Mouse (Mus musculus) liver, embryonic 12.5 days (tissue): ENCODE measurements around the gene Calcoco2. TPM values are rescaled to one million over a fixed set of nuclear protein-coding genes. Genes with fewer than 3 reads are reported as not detected.

Experiments
- ATAC-seq: fragments of 200-750 bp; cut with Nextera tagmentation; 2 replicates; pipeline ENCODE4 v1.8.0; 2017; ENCODE audit warnings: moderate number of reproducible peaks, mild to moderate bottlenecking, moderate library complexity
- H3K27ac ChIP-seq: fragments of 300-500 bp; sonication (generic); 2 replicates; pipeline ENCODE4 v1.5.1; 2016; ENCODE audit warnings: mild to moderate bottlenecking
- H3K27me3 ChIP-seq: fragments of 300-500 bp; sonication (generic); replicated peaks from 2 replicates; pipeline ENCODE4 v1.6.1; 2016; ENCODE audit warnings: mild to moderate bottlenecking, moderate library complexity
- H3K36me3 ChIP-seq: fragments of 300-500 bp; sonication (generic); 2 replicates; pipeline ENCODE4 v1.6.1; 2016; ENCODE audit warnings: mild to moderate bottlenecking, moderate library complexity
- H3K4me1 ChIP-seq: fragments of 300-500 bp; sonication (generic); 2 replicates; pipeline ENCODE4 v1.6.1; 2016
- H3K4me2 ChIP-seq: fragments of 300-500 bp; sonication (generic); 2 replicates; pipeline ENCODE4 v1.6.1; 2016; ENCODE audit warnings: mild to moderate bottlenecking, moderate library complexity
- H3K4me3 ChIP-seq: fragments of 300-500 bp; sonication (generic); 2 replicates; pipeline ENCODE4 v1.5.1; 2016; ENCODE audit warnings: mild to moderate bottlenecking, moderate library complexity
- H3K9ac ChIP-seq: fragments of 300-500 bp; sonication (generic); 2 replicates; pipeline ENCODE4 v1.6.1; 2016; ENCODE audit warnings: mild to moderate bottlenecking, moderate library complexity
- H3K9me3 ChIP-seq: fragments of 300-500 bp; sonication (generic); replicated peaks from 2 replicates; pipeline ENCODE4 v1.6.1; 2016; ENCODE audit warnings: mild to moderate bottlenecking, moderate library complexity
- WGBS: fragments of 180-500 bp; shearing (Covaris S2); methylation state at CpG from one replicate; pipeline ENCODE4 v1.1.7; 2016; ENCODE audit not compliant: insufficient replicate concordance; 5-methylcytosine and 5-hydroxymethylcytosine counted together
- polyA plus RNA-seq: library from polyadenylated mRNA; unstranded; fragments of >200 nt; fragmentation: Nextera tagmentation; extraction: Ambion mirVana; gene quantifications from 2 replicates; pipeline ENCODE4 v1.2.1, GENCODE M21; 2016

Calcoco2 gene
- polyA plus RNA-seq, 1 experiment from 2014 or later: not detected

DNA sequence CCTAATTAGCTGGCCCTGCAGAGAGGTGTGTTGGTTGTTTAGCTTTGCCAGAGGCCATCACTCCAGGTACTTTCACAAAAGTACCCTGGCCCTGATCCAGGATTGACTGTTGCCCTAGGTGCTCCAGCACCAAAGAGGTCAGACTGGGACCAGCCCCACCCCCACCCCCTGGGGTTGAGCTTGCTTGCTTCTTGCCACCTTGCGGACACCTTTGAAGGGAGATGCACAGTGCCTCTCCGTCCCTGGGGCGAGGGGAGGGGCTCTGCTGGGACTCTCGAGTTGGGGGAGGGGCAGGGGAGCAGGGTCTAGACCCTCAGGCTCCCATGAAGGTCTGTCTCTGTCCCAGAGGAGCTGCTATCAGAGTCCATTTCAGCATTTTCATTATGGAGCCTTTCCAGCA lies 61.8 kb downstream of the Calcoco2 start:
- Histone ChIP-seq H3K9me3 (no peaks in the 10 kb centered on the region), H3K36me3 (peaks cover 97% of the 10 kb centered on the region), H3K4me2 (no peak overlapping the region), H3K27ac (no peak overlapping the region), H3K27me3 (no peaks in the 10 kb centered on the region), H3K9ac (no peak overlapping the region), H3K4me3 (no peak overlapping the region), H3K4me1 (peaks cover 8% of the 10 kb centered on the region; the same call in 1 of the 2 replicates)
- no peak for ATAC-seq
- WGBS: 78% methylated on average over 4 of the region's 4 CpGs

Other genes starting within 250 kb of the Calcoco2 start
- gene B4galnt2, start 197.1 kb downstream of the Calcoco2 start, polyA plus RNA-seq: 0.39 and 0.51 TPM in 2 replicates
- 33.8 and 38.3 TPM in 2 replicates for gene Igf2bp1, start 106.0 kb downstream of the Calcoco2 start, polyA plus RNA-seq
- gene Gip, start 87.4 kb downstream of the Calcoco2 start, polyA plus RNA-seq: not detected in 2 replicates
- gene Snf8, start 77.1 kb downstream of the Calcoco2 start, polyA plus RNA-seq: 100 and 108 TPM in 2 replicates
- gene Ube2z, start 46.6 kb downstream of the Calcoco2 start, polyA plus RNA-seq: 26.4 and 27.2 TPM in 2 replicates
- 657 and 705 TPM in 2 replicates for gene Atp5g1, start 36.3 kb downstream of the Calcoco2 start, polyA plus RNA-seq
- gene Ttll6, start 21.8 kb upstream of the Calcoco2 start, polyA plus RNA-seq: not detected in 2 replicates
- gene Hoxb13, start 82.4 kb upstream of the Calcoco2 start, polyA plus RNA-seq: not detected in 2 replicates
- gene Hoxb9, start 159.5 kb upstream of the Calcoco2 start, polyA plus RNA-seq: not detected in 2 replicates
- gene Hoxb8, start 169.9 kb upstream of the Calcoco2 start, polyA plus RNA-seq: not detected in 2 replicates
- 0.18 and 0.37 TPM in 2 replicates for gene Hoxb7, start 174.7 kb upstream of the Calcoco2 start, polyA plus RNA-seq
- gene Hoxb6, start 180.5 kb upstream of the Calcoco2 start, polyA plus RNA-seq: 0.30 TPM in 2 replicates
- 1.3 and 1.5 TPM in 2 replicates for gene Hoxb5, start 191.4 kb upstream of the Calcoco2 start, polyA plus RNA-seq
- 0.62 and 0.66 TPM in 2 replicates for gene Hoxb4, start 206.3 kb upstream of the Calcoco2 start, polyA plus RNA-seq
- 0.31 and 0.36 TPM in 2 replicates for gene Hoxb3, start 211.4 kb upstream of the Calcoco2 start, polyA plus RNA-seq
- 4.4 and 4.6 TPM in 2 replicates for gene Hoxb2, start 238.6 kb upstream of the Calcoco2 start, polyA plus RNA-seq